Mouse (Mus musculus) embryo, embryonic 10 days (tissue): ENCODE measurements around the gene Herpud1.
A peak's percentile ranks its signal among the peaks of the same experiment; 100 is the strongest.

Source experiments
- DNase-seq: peaks from one replicate; pipeline ENCODE4 v3.0.0-alpha.2; 2015; ENCODE audit warnings: low spot score

Gene Herpud1

GRCm38 (mm10) chr8:94408443-94409080, 22.3 kb downstream of the Herpud1 start:
- DNase-seq: peak; percentile 6

GRCm38 (mm10) chr8:94409523-94409922, 23.3 kb downstream of the Herpud1 start:
- no peak for DNase-seq

GRCm38 (mm10) chr8:94412518-94412917, 26.3 kb downstream of the Herpud1 start:
- DNase-seq: no peak

GRCm38 (mm10) chr8:94413509-94413908, 27.3 kb downstream of the Herpud1 start:
- no peak for DNase-seq

DNA sequence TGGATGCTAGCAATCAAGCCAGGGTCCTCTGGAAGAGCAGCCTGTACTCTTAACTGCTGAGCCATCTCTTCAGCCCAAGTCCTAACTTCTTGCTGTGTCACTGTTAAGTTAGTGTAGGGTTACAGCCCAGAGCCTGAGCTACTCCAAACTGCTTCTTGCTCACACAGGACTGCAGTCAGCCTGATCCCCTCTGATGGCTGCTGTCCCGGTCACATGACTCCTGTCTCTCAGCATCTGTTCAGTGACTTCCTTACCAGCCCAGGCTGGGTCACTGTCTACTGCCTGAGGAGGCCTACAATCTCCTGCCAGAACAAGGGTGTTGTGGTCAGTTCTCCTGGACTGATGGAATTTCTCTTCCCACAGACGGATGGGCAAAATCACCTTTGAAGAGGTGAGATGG, 29.0 kb downstream of the Herpud1 start:
- DNase-seq: peak; percentile 32

GRCm38 (mm10) chr8:94418017-94418416, 31.8 kb downstream of the Herpud1 start:
- DNase-seq: no peak

- no peak for DNase-seq
These were observed 36.0 kb downstream of the Herpud1 start for GRCm38 (mm10) chr8:94422270-94422669.

GRCm38 (mm10) chr8:94427953-94428352, 41.7 kb downstream of the Herpud1 start:
- no peak for DNase-seq

DNA sequence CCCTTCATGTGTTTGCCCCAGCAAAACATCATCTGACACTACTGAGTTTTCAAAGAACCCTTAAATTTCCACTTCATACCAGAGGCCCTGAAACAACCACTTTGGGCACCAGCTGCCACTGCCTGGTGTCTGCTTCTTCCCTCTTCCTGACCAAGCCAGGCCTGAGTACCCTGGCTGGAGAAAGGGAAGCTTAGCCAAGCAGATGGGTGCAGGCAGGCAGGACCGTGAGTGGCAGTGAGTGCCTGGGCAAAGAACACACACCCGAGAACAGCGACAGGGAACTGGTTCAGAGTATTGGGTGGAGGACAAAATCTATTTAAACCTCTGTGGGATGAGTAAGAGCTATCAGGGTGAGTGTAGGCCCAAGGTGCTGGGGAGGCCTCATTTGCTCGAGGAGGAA, 42.2 kb downstream of the Herpud1 start:
- no peak for DNase-seq

DNA sequence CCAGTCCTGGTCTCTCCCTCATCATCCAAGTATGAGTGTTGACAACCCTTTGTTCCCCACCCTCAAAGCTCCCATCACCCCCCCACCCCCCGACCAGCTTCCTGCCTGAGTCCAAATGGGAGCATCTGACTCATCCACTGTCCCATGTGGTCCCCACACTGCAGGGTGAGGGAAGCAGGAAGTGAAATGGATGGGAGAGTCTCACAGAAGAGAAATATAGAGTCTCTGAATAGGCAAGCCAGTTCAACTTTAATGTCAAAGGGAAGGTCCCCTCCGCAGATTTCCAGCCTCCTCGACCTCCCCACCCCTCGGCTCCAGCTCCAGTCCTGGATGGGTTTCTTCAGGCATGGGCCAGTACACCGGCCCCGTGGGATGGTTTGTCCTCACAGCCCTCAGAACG, 43.1 kb downstream of the Herpud1 start:
- no peak for DNase-seq

GRCm38 (mm10) chr8:94432212-94432611, 46.0 kb downstream of the Herpud1 start:
- DNase-seq: no peak

- peak; percentile 61 for DNase-seq
These were observed 47.8 kb downstream of the Herpud1 start, which contains the start of gene Nlrc5 for GRCm38 (mm10) chr8:94433981-94434466. Gene Nlrc5, plus strand, starts transcription at chr8:94434356.

DNA sequence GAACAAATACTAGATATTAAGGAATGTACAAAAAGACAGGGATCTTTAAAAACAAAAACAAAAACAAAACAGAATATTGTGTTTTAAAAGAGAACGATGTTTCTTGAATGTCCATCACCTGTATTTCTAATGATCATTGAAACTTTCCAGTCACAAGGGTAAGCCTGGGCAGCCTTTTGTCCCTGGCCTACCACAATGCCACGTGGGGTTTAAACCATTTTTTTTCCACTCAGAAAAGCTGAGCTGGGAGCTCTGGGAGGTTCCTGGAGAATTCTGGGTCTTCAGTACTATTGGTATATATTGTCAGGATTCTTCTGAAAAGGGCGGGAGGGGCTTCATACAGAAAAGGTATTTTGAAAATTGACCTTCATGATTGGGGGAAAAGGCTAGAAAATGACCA, 48.7 kb downstream of the Herpud1 start:
- DNase-seq: no peak

DNA sequence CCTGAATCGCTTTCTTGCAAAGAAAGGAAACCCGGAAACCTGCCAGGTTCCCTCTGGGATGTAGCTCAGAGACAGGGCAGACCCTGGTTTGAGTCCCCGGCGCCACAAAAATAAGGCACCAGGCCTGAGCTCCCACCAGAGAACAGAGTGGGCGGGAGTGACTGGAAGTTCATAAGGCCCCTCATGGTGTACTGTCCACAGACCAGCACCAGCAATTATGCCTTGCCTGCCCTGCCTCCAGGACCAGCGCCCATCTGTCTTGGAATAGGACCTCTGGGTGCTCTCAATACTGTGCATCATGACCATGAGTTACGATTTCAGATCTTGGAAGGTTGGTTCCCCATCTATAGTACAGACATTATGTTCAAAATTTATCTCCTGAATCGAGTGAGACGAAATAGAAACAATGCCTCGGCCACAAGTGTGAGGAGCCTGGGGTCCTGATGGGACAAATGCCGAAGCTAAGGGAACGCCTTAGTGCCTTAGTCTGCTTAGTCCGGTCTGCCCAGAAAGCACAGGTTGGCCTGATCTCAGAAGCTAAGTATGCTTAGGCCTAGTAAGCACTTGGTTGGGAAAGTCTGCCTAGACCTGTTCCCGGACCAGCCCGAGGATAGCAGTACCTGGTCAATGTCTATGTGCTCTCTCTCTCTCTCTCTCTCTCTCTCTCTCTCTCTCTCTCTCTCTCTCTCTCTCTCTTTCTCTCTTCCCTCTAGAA, 49.3 kb downstream of the Herpud1 start:
- DNase-seq: no peak

DNA sequence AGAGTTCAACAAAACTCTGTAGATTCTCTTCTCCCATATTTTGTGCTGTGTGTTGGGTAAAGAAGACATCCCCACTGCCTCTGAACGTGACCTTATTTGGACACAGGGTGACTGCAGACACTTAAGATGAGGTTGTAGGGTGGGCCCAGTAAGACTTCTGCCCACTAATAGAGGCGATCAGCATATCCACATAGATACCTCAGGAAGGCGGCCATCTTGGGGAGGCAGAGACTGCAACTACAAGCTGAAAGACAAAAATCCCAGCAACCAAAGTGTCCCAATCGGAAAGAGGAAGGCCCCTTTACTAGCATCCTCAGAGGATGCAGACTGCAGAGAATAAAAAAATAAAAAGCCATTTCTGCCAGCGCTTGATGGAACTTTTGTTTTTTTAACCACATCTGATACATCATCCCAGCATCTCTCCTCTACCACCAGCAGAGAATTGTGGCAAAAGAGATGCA, 49.9 kb downstream of the Herpud1 start:
- no peak for DNase-seq

- no peak for DNase-seq
These were observed 50.7 kb downstream of the Herpud1 start for GRCm38 (mm10) chr8:94436900-94437299.

DNA sequence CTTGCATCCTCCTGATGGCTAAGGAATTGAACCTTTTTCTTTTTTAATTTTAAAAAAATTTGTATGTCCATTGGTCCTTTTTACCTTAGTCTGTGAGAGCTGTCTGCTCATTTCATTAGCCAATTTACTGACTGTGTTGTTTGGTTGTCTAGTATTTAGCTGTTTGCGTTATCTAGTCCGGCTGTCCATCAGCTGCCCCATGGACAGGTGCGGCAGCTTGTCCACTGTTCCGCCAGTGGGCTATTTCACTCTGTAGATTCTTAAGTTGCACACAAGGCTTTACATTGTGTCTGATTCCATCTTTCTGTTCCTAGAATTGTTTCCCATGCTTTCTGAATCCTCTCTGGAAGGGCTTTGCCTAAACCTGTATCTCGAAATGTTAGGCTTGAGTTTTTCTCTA, 52.4 kb downstream of the Herpud1 start:
- DNase-seq: no peak

DNA sequence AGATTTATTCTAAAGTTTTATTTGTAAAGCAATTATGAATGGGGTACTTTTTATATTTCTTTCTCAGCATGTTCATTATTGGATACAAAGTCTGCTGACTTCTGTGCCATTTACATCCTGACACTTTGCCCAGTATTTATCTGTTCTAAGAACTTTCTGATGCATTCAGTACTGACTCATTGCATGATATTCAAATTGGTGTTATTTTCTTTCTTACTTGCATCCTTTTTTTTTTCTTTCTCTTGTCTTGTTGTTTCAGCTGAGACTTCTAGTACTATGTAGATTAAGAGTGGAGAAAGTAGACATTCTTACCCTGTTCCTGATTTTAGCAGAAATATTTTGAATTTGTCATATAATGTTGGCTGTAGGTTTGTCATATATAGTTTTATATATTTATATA, 53.5 kb downstream of the Herpud1 start:
- DNase-seq: no peak

DNA sequence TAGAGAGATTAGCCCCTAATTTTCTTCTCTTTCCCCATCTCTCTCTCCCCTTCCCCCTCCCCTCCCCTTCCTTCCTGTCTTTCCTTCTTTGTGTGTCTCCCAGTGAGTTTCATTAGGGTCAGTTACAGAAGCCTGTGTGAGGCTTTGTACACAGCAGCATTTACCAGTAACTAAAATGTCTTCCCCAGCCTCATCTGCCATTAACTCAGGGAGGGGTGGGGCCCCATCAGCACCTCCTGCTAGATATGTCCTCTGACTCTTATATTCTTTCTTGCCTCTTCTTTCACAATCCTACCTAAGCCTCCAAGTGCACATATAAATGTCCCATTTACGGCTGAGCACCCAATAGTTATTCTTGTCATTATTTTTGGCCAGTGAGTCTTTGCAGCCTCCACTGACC, 54.2 kb downstream of the Herpud1 start:
- no peak for DNase-seq

- no peak for DNase-seq
These were observed 55.4 kb downstream of the Herpud1 start for GRCm38 (mm10) chr8:94441686-94442085.

DNA sequence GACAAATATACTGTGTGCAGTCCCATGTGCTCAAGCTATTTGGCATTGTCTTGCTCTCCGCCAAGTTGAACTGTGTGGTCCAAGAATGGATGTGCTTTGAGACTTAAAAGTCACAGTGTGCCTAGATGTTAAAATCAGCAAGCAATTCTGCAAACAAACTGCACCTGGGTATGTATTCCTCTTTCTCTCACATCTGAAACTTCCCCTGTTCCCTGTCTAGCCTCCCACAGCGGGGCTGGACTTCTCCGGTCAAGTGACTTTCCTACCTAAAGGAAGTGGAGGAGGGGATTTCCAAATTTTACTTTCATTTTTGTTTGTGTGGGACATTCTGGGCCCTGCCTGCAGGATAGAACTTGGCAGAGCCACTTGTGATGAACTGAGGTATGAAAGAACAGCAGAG, 56.9 kb downstream of the Herpud1 start:
- DNase-seq: no peak

GRCm38 (mm10) chr8:94444480-94444879, 58.2 kb downstream of the Herpud1 start:
- no peak for DNase-seq
